9 mouse cellular contexts compared by ENCODE assay signal in genomic region chr3:121370301-121370700, GRCm38 (mm10). TPM values are rescaled to one million over a fixed set of nuclear protein-coding genes. Genes with fewer than 3 reads are reported as not detected.
DNase-seq lines count a peak whose midpoint lies in the region; ATAC-seq and TF ChIP-seq lines count a peak whose summit lies in the region.
"Had no signal": no experiment of that assay in that cellular context is flagged by ENCODE, and none has a peak within 500 bp of the region (broad histone marks: within the 10 kb centered on the region; RNA-seq: fewer than 3 reads in every experiment).

No protein-coding gene starts in this region.

- H3K4me1 ChIP-seq in hindbrain, postnatal 0 days (ENCODE audit: insufficient read depth, low read length), result no peaks in the 10 kb centered on the region
- H3K4me1 ChIP-seq in hindbrain, embryonic 11.5 days (replicated peaks; ENCODE audit: control insufficient read depth, insufficient read depth, low read length), result no peaks in the 10 kb centered on the region
- peaks cover 3% of the 10 kb centered on the region; the same call in 1 of the 2 replicates for H3K4me1 ChIP-seq in hindbrain, embryonic 13.5 days (replicated peaks)

- ATAC-seq in hindbrain, postnatal 0 days, result no peak
- ATAC-seq in hindbrain, embryonic 11.5 days (ENCODE audit: low FRiP score), result no peak
- no peak for ATAC-seq in hindbrain, embryonic 13.5 days (ENCODE audit: low FRiP score)

- H3K9ac ChIP-seq in hindbrain, postnatal 0 days (replicated peaks; ENCODE audit: low read length), result no peak overlapping the region
- H3K9ac ChIP-seq in hindbrain, embryonic 11.5 days (ENCODE audit: low read depth, low read length), result no peak overlapping the region
- H3K9ac ChIP-seq in hindbrain, embryonic 13.5 days, result no peak overlapping the region
- H3K9ac ChIP-seq: hindbrain, embryonic 14.5 days had no signal

- peak; percentile 6 for DNase-seq in hindbrain, postnatal 0 days (ENCODE audit: low spot score)
- DNase-seq in hindbrain, embryonic 11.5 days (ENCODE audit: low spot score), result no peak
- DNase-seq in ZHBTc4 (ENCODE audit: low read depth, low spot score), result peak; percentile 57
- peak; percentile 23 for DNase-seq in lung, postnatal 10 days
- DNase-seq in thymus, adult 18-20 months, result peak; percentile 62 to 77
- DNase-seq in cerebellum, adult 18-20 months, result no peak
- DNase-seq in adrenal gland, postnatal 14 days, result no peak

- no peaks in the 10 kb centered on the region for H3K36me3 ChIP-seq in hindbrain, postnatal 0 days (ENCODE audit: insufficient read depth, low read length)
- H3K36me3 ChIP-seq in hindbrain, embryonic 11.5 days (ENCODE audit: control insufficient read depth, insufficient read depth, low read length), result no peaks in the 10 kb centered on the region
- H3K36me3 ChIP-seq in hindbrain, embryonic 13.5 days, result no peaks in the 10 kb centered on the region

- no peaks in the 10 kb centered on the region for H3K9me3 ChIP-seq in hindbrain, postnatal 0 days (ENCODE audit: low read length)
- H3K9me3 ChIP-seq in hindbrain, embryonic 11.5 days (ENCODE audit: control insufficient read depth, low read length), result no peaks in the 10 kb centered on the region
- H3K9me3 ChIP-seq in hindbrain, embryonic 13.5 days, result no peaks in the 10 kb centered on the region

- 75% methylated on average over 13 of the region's 13 CpGs for WGBS in hindbrain, postnatal 0 days
- WGBS in hindbrain, embryonic 11.5 days, result 88% methylated on average over 13 of the region's 13 CpGs
- 91% methylated on average over 13 of the region's 13 CpGs for WGBS in hindbrain, embryonic 13.5 days

- H3K27me3 ChIP-seq in hindbrain, postnatal 0 days (ENCODE audit: insufficient read depth, low read length), result no peaks in the 10 kb centered on the region
- H3K27me3 ChIP-seq in hindbrain, embryonic 11.5 days (ENCODE audit: control insufficient read depth, insufficient read depth, low read length), result no peaks in the 10 kb centered on the region
- H3K27me3 ChIP-seq in hindbrain, embryonic 13.5 days, result no peaks in the 10 kb centered on the region

- TF ChIP-seq CTCF in hindbrain, postnatal 0 days (IDR thresholded peaks at IDR 0.05; ENCODE audit: low read depth), result no peak

- H3K27ac ChIP-seq in hindbrain, postnatal 0 days, result peak overlapping the region; percentile 8; the same call in 1 of the 2 replicates
- H3K27ac ChIP-seq in hindbrain, embryonic 11.5 days (ENCODE audit: low read depth, low read length), result no peak overlapping the region
- no peak overlapping the region for H3K27ac ChIP-seq in hindbrain, embryonic 13.5 days
- H3K27ac ChIP-seq: hindbrain, embryonic 14.5 days had no signal

- H3K4me3 ChIP-seq in hindbrain, postnatal 0 days (ENCODE audit: low read length), result no peak overlapping the region
- no peak overlapping the region for H3K4me3 ChIP-seq in hindbrain, embryonic 11.5 days (ENCODE audit: low read depth, low read length)
- no peak overlapping the region for H3K4me3 ChIP-seq in hindbrain, embryonic 13.5 days

- no peak overlapping the region for H3K4me2 ChIP-seq in hindbrain, postnatal 0 days (ENCODE audit: low read depth, low read length)
- no peak overlapping the region for H3K4me2 ChIP-seq in hindbrain, embryonic 11.5 days (replicated peaks; ENCODE audit: low read depth, low read length)
- no peak overlapping the region for H3K4me2 ChIP-seq in hindbrain, embryonic 13.5 days
- H3K4me2 ChIP-seq: hindbrain, embryonic 14.5 days had no signal

RNA-seq across cellular contexts. Expression of gene Cnn3, which starts 56.0 kb away (rescaled TPM):
- 180 and 194 TPM in 2 replicates for total RNA-seq in hindbrain, postnatal 0 days (2014; rRNA removed)
- 317 and 348 TPM in 2 replicates for polyA plus RNA-seq in hindbrain, postnatal 0 days (2015; fragmentation: Nextera tagmentation; extraction: Ambion mirVana)
- 1,127 and 1,205 TPM in 2 replicates for polyA plus RNA-seq in hindbrain, embryonic 11.5 days (2014; fragmentation: Nextera tagmentation; extraction: Ambion mirVana)
- 633 and 654 TPM in 2 replicates for polyA plus RNA-seq in hindbrain, embryonic 13.5 days (2015; fragmentation: Nextera tagmentation; extraction: Ambion mirVana)
- total RNA-seq in adrenal gland, postnatal 14 days (2021), result 267 and 270 TPM in 2 replicates

Comparison
In these comparisons a context has a peak if more than half of its experiments do, and no peak if none do; other contexts are left out.
1. DNase-seq: peak in hindbrain, postnatal 0 days (single experiment), ZHBTc4 (single experiment), lung, postnatal 10 days (single experiment) and thymus, adult 18-20 months (2 of 2); none in hindbrain, embryonic 11.5 days (single experiment), cerebellum, adult 18-20 months (0 of 2) and adrenal gland, postnatal 14 days (single experiment).